Mouse (Mus musculus) brain, embryonic 14.5 days (tissue): Measurements from ENCODE around the gene Ugt1a5.

Experiments
- CTCF ChIP-seq: fragments of 200-500 bp; IDR thresholded peaks from 2 replicates; pipeline ENCODE4 v1.5.1; 2012; ENCODE audit warnings: inconsistent platforms, mild to moderate bottlenecking, moderate library complexity, borderline replicate concordance; ENCODE audit not compliant: insufficient read depth, insufficient read length; ENCODE audit errors: extremely low read depth
- POLR2A ChIP-seq: fragments of 200-500 bp; IDR thresholded peaks from 2 replicates; pipeline ENCODE4 v1.6.1; 2012; ENCODE audit warnings: mild to moderate bottlenecking, inconsistent platforms, borderline replicate concordance; ENCODE audit not compliant: poor library complexity, insufficient read depth, insufficient read length, severe bottlenecking; ENCODE audit errors: extremely low read depth

- TF ChIP-seq CTCF (no peak), POLR2A (no peak)
These were observed 82.8 kb downstream of the Ugt1a5 start for GRCm38 (mm10) chr1:88248658-88249057.
